Mouse (Mus musculus) myocyte (in vitro differentiated cells): ENCODE measurements around the gene Ppp1r36.

ENCODE experiments used
- CEBPB ChIP-seq: IDR thresholded peaks from 2 replicates; pipeline ENCODE4 v1.6.1; 2011; ENCODE audit warnings: mild to moderate bottlenecking, moderate library complexity; ENCODE audit not compliant: poor library complexity, insufficient read depth, severe bottlenecking
- E2F4 ChIP-seq: IDR thresholded peaks from one replicate; pipeline ENCODE4 v1.6.1; 2011; ENCODE audit warnings: mild to moderate bottlenecking, control low read depth, moderate library complexity; ENCODE audit not compliant: insufficient read depth
- MAX ChIP-seq: IDR thresholded peaks from one replicate; pipeline ENCODE4 v1.6.1; 2011; ENCODE audit warnings: low read depth, mild to moderate bottlenecking, control low read depth
- MYOD1 ChIP-seq, 3 experiments: IDR thresholded peaks; one replicate each; pipeline ENCODE4 v1.6.1; 2011; ENCODE audit warnings: control low read depth in 2 of 3, low read depth in 2 of 3, mild to moderate bottlenecking in 2 of 3, moderate library complexity in 1 of 3; ENCODE audit not compliant: insufficient read length in 2 of 3, control insufficient read depth in 1 of 3
- POLR2AphosphoS2 ChIP-seq: IDR thresholded peaks from one replicate; pipeline ENCODE4 v1.6.1; 2011; ENCODE audit warnings: low read depth, control low read depth; ENCODE audit not compliant: insufficient read length
- USF1 ChIP-seq: IDR thresholded peaks from one replicate; pipeline ENCODE4 v1.6.1; 2011; ENCODE audit warnings: low read depth, mild to moderate bottlenecking, control low read depth, moderate library complexity

DNA sequence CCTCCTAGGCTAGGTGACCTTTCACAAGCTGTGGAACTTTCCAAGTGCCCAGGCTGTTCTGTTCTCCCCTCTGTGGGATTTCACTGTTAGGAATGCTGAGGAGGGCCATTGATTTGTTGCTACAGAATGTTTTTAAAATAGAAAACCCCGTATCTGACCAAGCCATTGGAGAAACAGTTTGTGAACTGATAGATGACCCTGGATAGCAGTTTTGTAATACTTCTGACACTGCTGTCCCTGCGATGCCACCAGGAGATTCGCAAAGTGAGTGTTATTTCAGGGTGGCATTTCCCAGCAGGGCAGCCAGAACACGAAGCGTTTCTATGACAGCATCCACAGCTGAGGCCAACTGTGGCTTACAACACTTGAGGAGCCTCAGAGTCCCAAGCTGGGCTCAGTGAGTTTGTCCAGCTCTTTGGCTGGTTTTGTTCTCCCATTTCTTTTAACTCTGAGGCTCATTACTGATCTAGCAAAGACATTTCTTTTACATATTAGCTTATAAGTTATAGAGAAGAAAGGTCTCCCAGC, 13.6 kb downstream of the Ppp1r36 start:
- no peak for TF ChIP-seq MAX
- TF ChIP-seq USF1, result no peak
- no peak for TF ChIP-seq MYOD1 (IDR thresholded peaks at IDR 0.05; ENCODE audit: control insufficient read depth in 1 of 3, insufficient read length in 2 of 3, low read depth in 2 of 3)
- TF ChIP-seq CEBPB, result no peak
- TF ChIP-seq POLR2AphosphoS2, result no peak
- TF ChIP-seq E2F4, result no peak
